Mouse (Mus musculus) bone marrow, adult 2 months (tissue): ENCODE results near the gene Tbcd.

Experiments
- CTCF ChIP-seq: fragments of 200-500 bp; IDR thresholded peaks from 2 replicates; pipeline ENCODE4 v1.5.1; 2011; ENCODE audit warnings: low read length, control low read depth; ENCODE audit not compliant: control insufficient read depth, insufficient read depth
- POLR2A ChIP-seq: fragments of 200-500 bp; IDR thresholded peaks from 2 replicates; pipeline ENCODE4 v1.6.1; 2011; ENCODE audit warnings: low read depth, mild to moderate bottlenecking, control low read depth, low read length, borderline replicate concordance; ENCODE audit not compliant: control insufficient read depth

DNA sequence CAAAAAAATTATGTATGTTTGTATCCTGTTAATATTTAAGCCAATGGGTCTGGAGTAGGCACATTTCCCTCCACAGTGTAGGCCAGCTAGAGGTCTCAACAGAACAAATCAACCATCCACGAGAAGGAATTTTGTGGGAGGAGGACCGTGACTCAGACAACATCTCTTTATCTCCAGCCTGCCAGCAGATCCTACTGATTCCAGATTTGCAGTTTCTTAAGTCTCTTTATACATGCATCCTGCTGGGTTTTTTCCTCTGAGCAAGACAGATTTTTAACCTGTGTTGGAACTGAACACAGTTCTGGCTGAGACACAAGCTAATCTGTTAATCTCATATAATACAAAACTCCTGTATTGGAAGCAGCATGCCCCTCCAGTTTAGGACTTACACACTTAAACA lies 32.8 kb upstream of the Tbcd start:
- TF ChIP-seq POLR2A: no peak
- TF ChIP-seq CTCF: no peak
